Mouse (Mus musculus): ENCODE measurements around the gene Cers2. TPM values are rescaled to one million over a fixed set of nuclear protein-coding genes. Genes with fewer than 3 reads are reported as not detected.

The Cers2 gene
- polyA plus RNA-seq, 1 experiment from 2014 or later, result 93.8 TPM

GRCm38 (mm10) chr3:95310496-95310895 lies 4.1 kb upstream of the Cers2 start:
- no peaks in the 10 kb centered on the region for H3K9me3 ChIP-seq
- H3K9ac ChIP-seq (replicated peaks), result no peak overlapping the region
- no peak overlapping the region for H3K27ac ChIP-seq
- whole genome bisulfite sequencing, result 68% methylated on average over 3 of the region's 3 CpGs
- peaks cover 8% of the 10 kb centered on the region for H3K4me1 ChIP-seq (replicated peaks)
- H3K36me3 ChIP-seq, result no peaks in the 10 kb centered on the region
- ATAC-seq, result no peak
- no peak overlapping the region for H3K4me3 ChIP-seq (replicated peaks)
- no peak overlapping the region for H3K4me2 ChIP-seq (replicated peaks)
- no peaks in the 10 kb centered on the region for H3K27me3 ChIP-seq

- peaks cover 15% of the 10 kb centered on the region for H3K4me1 ChIP-seq (replicated peaks)
- H3K4me3 ChIP-seq (replicated peaks), result no peak overlapping the region
- H3K27ac ChIP-seq, result no peak overlapping the region
- H3K4me2 ChIP-seq (replicated peaks), result no peak overlapping the region
- no peak for ATAC-seq
- no peaks in the 10 kb centered on the region for H3K9me3 ChIP-seq
- WGBS, result 70% methylated on average over 9 of the region's 9 CpGs
- H3K36me3 ChIP-seq, result no peaks in the 10 kb centered on the region
- H3K27me3 ChIP-seq, result no peaks in the 10 kb centered on the region
- no peak overlapping the region for H3K9ac ChIP-seq (replicated peaks)
These were observed 3.4 kb upstream of the Cers2 start for GRCm38 (mm10) chr3:95310968-95311882.

- no peaks in the 10 kb centered on the region for H3K27me3 ChIP-seq
- no peak overlapping the region for H3K4me2 ChIP-seq (replicated peaks)
- H3K4me3 ChIP-seq (replicated peaks), result no peak overlapping the region
- no peaks in the 10 kb centered on the region for H3K9me3 ChIP-seq
- peaks cover 26% of the 10 kb centered on the region for H3K4me1 ChIP-seq (replicated peaks)
- no peak for ATAC-seq
- H3K9ac ChIP-seq (replicated peaks), result no peak overlapping the region
- no peak overlapping the region for H3K27ac ChIP-seq
- H3K36me3 ChIP-seq, result no peaks in the 10 kb centered on the region
- WGBS, result 86% methylated on average over 6 of the region's 6 CpGs
These were observed 2.0 kb upstream of the Cers2 start for GRCm38 (mm10) chr3:95312623-95313022.

GRCm38 (mm10) chr3:95313476-95313875 lies 1.1 kb upstream of the Cers2 start:
- Histone ChIP-seq H3K27me3 (no peaks in the 10 kb centered on the region), H3K9me3 (no peaks in the 10 kb centered on the region), H3K4me2 (replicated peaks) (no peak overlapping the region), H3K36me3 (no peaks in the 10 kb centered on the region), H3K27ac (no peak overlapping the region), H3K9ac (replicated peaks) (no peak overlapping the region), H3K4me1 (replicated peaks) (peaks cover 32% of the 10 kb centered on the region), H3K4me3 (replicated peaks) (no peak overlapping the region)
- no peak for ATAC-seq
- 42% methylated on average over 7 of the region's 7 CpGs for WGBS

GRCm38 (mm10) chr3:95314075-95314474 lies 516 bp upstream of the Cers2 start:
- Histone ChIP-seq H3K27ac (peak overlapping the region; percentile 92; the same call in 1 of the 2 replicates), H3K36me3 (no peaks in the 10 kb centered on the region), H3K9ac (replicated peaks) (peak overlapping the region; percentile 97), H3K9me3 (no peaks in the 10 kb centered on the region), H3K4me2 (replicated peaks) (peak overlapping the region; percentile 74), H3K4me3 (replicated peaks) (peak overlapping the region; percentile 85; the same call in 1 of the 2 replicates), H3K27me3 (no peaks in the 10 kb centered on the region), H3K4me1 (replicated peaks) (peaks cover 38% of the 10 kb centered on the region)
- no peak for ATAC-seq
- 53% methylated on average over 6 of the region's 6 CpGs for WGBS

- Histone ChIP-seq H3K4me1 (replicated peaks) (peaks cover 40% of the 10 kb centered on the region), H3K9me3 (no peaks in the 10 kb centered on the region), H3K4me3 (replicated peaks) (peak overlapping the region; percentile 85), H3K27ac (peak overlapping the region; percentile 92), H3K4me2 (replicated peaks) (peak overlapping the region; percentile 74), H3K27me3 (no peaks in the 10 kb centered on the region), H3K36me3 (peaks cover 6% of the 10 kb centered on the region), H3K9ac (replicated peaks) (peak overlapping the region; percentile 97)
- ATAC-seq, result peak; percentile 94
- WGBS, result under 1% methylated on average over 67 of the region's 71 CpGs
These were observed 678 bp downstream of the Cers2 start for GRCm38 (mm10) chr3:95315094-95315843.

- peaks cover 13% of the 10 kb centered on the region for H3K36me3 ChIP-seq
- H3K27ac ChIP-seq, result peak overlapping the region; percentile 92
- peaks cover 40% of the 10 kb centered on the region for H3K4me1 ChIP-seq (replicated peaks)
- peak overlapping the region; percentile 97 for H3K9ac ChIP-seq (replicated peaks)
- peak overlapping the region; percentile 74 for H3K4me2 ChIP-seq (replicated peaks)
- H3K9me3 ChIP-seq, result no peaks in the 10 kb centered on the region
- peak overlapping the region; percentile 85 for H3K4me3 ChIP-seq (replicated peaks)
- 15% methylated on average over 9 of the region's 9 CpGs for WGBS
- no peaks in the 10 kb centered on the region for H3K27me3 ChIP-seq
- ATAC-seq, result 0 out of 2 replicates have a peak, but pooled peaks have one; percentile 4
These were observed 1.4 kb downstream of the Cers2 start for GRCm38 (mm10) chr3:95315844-95316550.

- Histone ChIP-seq H3K36me3 (peaks cover 28% of the 10 kb centered on the region), H3K4me2 (replicated peaks) (peak overlapping the region; percentile 6), H3K9me3 (no peaks in the 10 kb centered on the region), H3K4me1 (replicated peaks) (peaks cover 40% of the 10 kb centered on the region), H3K4me3 (replicated peaks) (no peak overlapping the region), H3K9ac (replicated peaks) (peak overlapping the region; percentile 14; the same call in 1 of the 2 replicates), H3K27ac (no peak overlapping the region), H3K27me3 (no peaks in the 10 kb centered on the region)
- WGBS, result 26% methylated on average over 12 of the region's 12 CpGs
- no peak for ATAC-seq
These were observed 3.0 kb downstream of the Cers2 start for GRCm38 (mm10) chr3:95317414-95318080.

- no peak overlapping the region for H3K27ac ChIP-seq
- H3K4me2 ChIP-seq (replicated peaks), result no peak overlapping the region
- H3K9ac ChIP-seq (replicated peaks), result peak overlapping the region; percentile 12; the same call in 1 of the 2 replicates
- H3K36me3 ChIP-seq, result peaks cover 38% of the 10 kb centered on the region
- H3K27me3 ChIP-seq, result no peaks in the 10 kb centered on the region
- no peaks in the 10 kb centered on the region for H3K9me3 ChIP-seq
- ATAC-seq, result no peak
- H3K4me1 ChIP-seq (replicated peaks), result peaks cover 40% of the 10 kb centered on the region
- H3K4me3 ChIP-seq (replicated peaks), result no peak overlapping the region
- WGBS, result 35% methylated on average over 6 of the region's 6 CpGs
These were observed 4.0 kb downstream of the Cers2 start for GRCm38 (mm10) chr3:95318548-95318947.

- H3K27me3 ChIP-seq, result no peaks in the 10 kb centered on the region
- peak overlapping the region; percentile 12; the same call in 1 of the 2 replicates for H3K9ac ChIP-seq (replicated peaks)
- no peak overlapping the region for H3K4me3 ChIP-seq (replicated peaks)
- 66% methylated on average over 2 of the region's 2 CpGs for WGBS
- H3K4me2 ChIP-seq (replicated peaks), result no peak overlapping the region
- no peaks in the 10 kb centered on the region for H3K9me3 ChIP-seq
- peaks cover 43% of the 10 kb centered on the region for H3K36me3 ChIP-seq
- ATAC-seq, result no peak
- H3K4me1 ChIP-seq (replicated peaks), result peaks cover 40% of the 10 kb centered on the region
- no peak overlapping the region for H3K27ac ChIP-seq
These were observed 4.5 kb downstream of the Cers2 start for GRCm38 (mm10) chr3:95319110-95319509.
